In the genomic region with DNA sequence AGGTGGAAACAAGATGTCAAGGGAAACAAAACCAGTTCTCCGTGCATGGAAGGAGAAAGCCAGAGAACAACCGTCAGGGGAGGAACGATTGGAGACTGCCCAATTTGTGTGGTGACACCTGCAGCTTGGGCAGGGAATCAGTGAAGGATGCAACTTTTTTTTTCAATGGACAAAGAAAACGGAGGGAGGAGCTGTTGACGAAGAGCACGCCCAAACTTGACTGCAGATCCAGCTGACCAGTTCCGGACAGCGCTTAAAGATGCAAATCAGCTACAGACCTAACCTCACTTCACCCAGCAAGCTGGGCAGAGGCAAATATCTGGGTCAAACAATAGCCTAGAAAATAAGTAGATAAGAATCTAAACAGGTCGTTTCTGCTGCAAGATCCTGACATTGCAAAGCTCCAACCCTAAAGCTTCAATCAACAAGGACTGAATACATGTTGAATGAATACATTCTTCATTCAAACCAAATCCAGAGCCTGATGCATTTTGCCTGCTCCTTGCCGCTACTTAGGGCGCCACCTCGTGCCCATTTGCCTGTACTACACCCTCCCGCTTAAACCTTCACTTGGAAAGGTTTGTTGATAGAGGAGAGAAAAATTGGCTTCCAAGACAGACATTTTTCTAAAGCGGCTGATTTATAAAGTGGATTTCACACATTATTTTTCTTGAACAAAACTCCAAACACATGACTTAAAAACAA, we compare ENCODE assay signal across 8 mouse cellular contexts.
DNase-seq lines count a peak whose midpoint lies in the region; ATAC-seq lines count a peak whose summit lies in the region.

No protein-coding gene starts in this region.

- no peaks in the 10 kb centered on the region for H3K27me3 ChIP-seq in lung, embryonic 16.5 days (ENCODE audit: control insufficient read depth, insufficient read depth, low read depth, low read length)

- H3K4me2 ChIP-seq in lung, embryonic 16.5 days (ENCODE audit: low read depth, low read length), result peak overlapping the region; percentile 11; the same call in 1 of the 2 replicates

- H3K4me3 ChIP-seq in lung, embryonic 16.5 days (ENCODE audit: low read length), result no peak overlapping the region

- H3K9me3 ChIP-seq in lung, embryonic 16.5 days (ENCODE audit: control insufficient read depth, low read length), result no peaks in the 10 kb centered on the region

- peak; percentile 90 for DNase-seq in CD4-positive, CD25-positive, alpha-beta regulatory T cell, adult 2 months (ENCODE audit: low read depth, low spot score)
- peak; percentile 96 for DNase-seq in adrenal gland, postnatal 10 days
- peak; percentile 72 for DNase-seq in embryo, embryonic 11.5 days (ENCODE audit: low read depth, low spot score)
- peak; percentile 89 to 94 for DNase-seq in heart, postnatal 10 days
- peak; percentile 47 for DNase-seq in large intestine, adult 2 months (ENCODE audit: low read depth, low spot score)
- DNase-seq in ovary, postnatal 14 days (ENCODE audit: low spot score), result peak; percentile 94
- DNase-seq in thymus, postnatal 0 days (ENCODE audit: low spot score), result peak; percentile 83

- WGBS in large intestine, adult 2 months, result 9% methylated on average over 14 of the region's 14 CpGs
- 10% methylated on average over 14 of the region's 14 CpGs for WGBS in lung, embryonic 16.5 days

- no peak overlapping the region for H3K27ac ChIP-seq in lung, embryonic 16.5 days (ENCODE audit: low read length)

- intact Hi-C loops in heart, postnatal 10 days (cut with DNase I), result loop anchor here (1.0 to 5.0 kb wide), 5 partner anchors 86 to 461 kb away; no protein-coding TSS in a partner anchor

- peaks cover 17% of the 10 kb centered on the region for H3K4me1 ChIP-seq in lung, embryonic 16.5 days (replicated peaks; ENCODE audit: control insufficient read depth, insufficient read depth, low read length)

- no peak overlapping the region for H3K9ac ChIP-seq in lung, embryonic 16.5 days (ENCODE audit: low read length)

- H3K36me3 ChIP-seq in lung, embryonic 16.5 days (ENCODE audit: control insufficient read depth, insufficient read depth, low read length), result no peaks in the 10 kb centered on the region

- ATAC-seq in lung, embryonic 16.5 days (ENCODE audit: low read depth), result no peak
